Mouse (Mus musculus) small intestine, adult 2 months (tissue): Measurements from ENCODE around the gene Nr5a2. TPM values are rescaled to one million over a fixed set of nuclear protein-coding genes. Genes with fewer than 3 reads are reported as not detected.

ENCODE experiments used
- H3K27ac ChIP-seq: fragments of 200-500 bp; 2 replicates; pipeline ENCODE4 v1.5.1; 2012; ENCODE audit warnings: low read depth, low read length, control low read depth, inconsistent platforms; ENCODE audit not compliant: insufficient read depth
- H3K27me3 ChIP-seq: fragments of 200-500 bp; 2 replicates; pipeline ENCODE4 v1.6.1; 2012; ENCODE audit warnings: mild to moderate bottlenecking, moderate library complexity, low read length, inconsistent platforms; ENCODE audit not compliant: control insufficient read depth, insufficient read depth
- H3K36me3 ChIP-seq: fragments of 200-500 bp; 2 replicates; pipeline ENCODE4 v1.6.1; 2012; ENCODE audit warnings: mild to moderate bottlenecking, low read length, control low read depth, inconsistent platforms; ENCODE audit not compliant: control insufficient read depth, insufficient read depth
- H3K4me1 ChIP-seq: fragments of 200-500 bp; 2 replicates; pipeline ENCODE4 v1.6.1; 2012; ENCODE audit warnings: low read length, inconsistent platforms, mixed read lengths; ENCODE audit not compliant: control insufficient read depth, insufficient read depth, insufficient read length
- H3K4me3 ChIP-seq: fragments of 200-500 bp; 2 replicates; pipeline ENCODE4 v1.5.1; 2012; ENCODE audit warnings: low read depth, mild to moderate bottlenecking, control low read depth, inconsistent platforms, low read length, moderate library complexity
- CTCF ChIP-seq: fragments of 200-500 bp; IDR thresholded peaks from 2 replicates; pipeline ENCODE4 v1.5.1; 2012; ENCODE audit warnings: low read depth, mild to moderate bottlenecking, control low read depth, inconsistent platforms, low read length, moderate library complexity, mixed read lengths; ENCODE audit not compliant: insufficient replicate concordance, insufficient read length; ENCODE audit errors: extremely low read depth
- POLR2A ChIP-seq: fragments of 200-500 bp; IDR thresholded peaks from 2 replicates; pipeline ENCODE4 v1.6.1; 2012; ENCODE audit warnings: low read depth, mild to moderate bottlenecking, control low read depth, inconsistent platforms, low read length, moderate library complexity
- WGBS: fragments of 180-500 bp; shearing (Covaris S2); methylation state at CpG from one replicate; pipeline ENCODE4 v1.1.7; 2018; 5-methylcytosine and 5-hydroxymethylcytosine counted together
- polyA plus RNA-seq: library from polyadenylated mRNA; depleted of rRNA; stranded (reverse); fragments of >200 nt; gene quantifications from 2 replicates; pipeline ENCODE4 v1.2.3, GENCODE M21; 2012; rRNA removed

Gene Nr5a2
- 4.7 and 9.4 TPM in 2 replicates for polyA plus RNA-seq

- WGBS = 20% methylated on average over 4 of the region's 4 CpGs
- Histone ChIP-seq H3K27me3 (no peaks in the 10 kb centered on the region), H3K27ac (peak within 1 kb of the TSS; percentile 91), H3K36me3 (no peaks in the 10 kb centered on the region), H3K4me3 (peak within 1 kb of the TSS; percentile 39; the same call in 1 of the 2 replicates), H3K4me1 (peaks cover 2% of the 10 kb centered on the region)
- TF ChIP-seq CTCF (no peak), POLR2A (no peak)
These were observed at the start of gene Nr5a2 for GRCm38 (mm10) chr1:136960428-136961012. Gene Nr5a2 (minus strand): TSS chr1:136960448.

- TF ChIP-seq CTCF = no peak
- WGBS = 66% methylated on average over 6 of the region's 6 CpGs
These were observed 48.5 kb upstream of the Nr5a2 start for GRCm38 (mm10) chr1:137008726-137009239.

GRCm38 (mm10) chr1:137003816-137004215 is 43.6 kb upstream of the Nr5a2 start:
- H3K27me3 ChIP-seq = no peaks in the 10 kb centered on the region
- no peak overlapping the region for H3K27ac ChIP-seq
- no peak overlapping the region for H3K4me3 ChIP-seq
- peaks cover 3% of the 10 kb centered on the region; the same call in 1 of the 2 replicates for H3K4me1 ChIP-seq
- TF ChIP-seq POLR2A = no peak
- TF ChIP-seq CTCF = no peak
- WGBS = 96% methylated on average over 1 of the region's 1 CpGs
- no peaks in the 10 kb centered on the region for H3K36me3 ChIP-seq

More at GRCm38 (mm10) chr1:137008726-137009239, 48.5 kb upstream of the Nr5a2 start:
- H3K4me1 ChIP-seq = peaks cover 5% of the 10 kb centered on the region; the same call in 1 of the 2 replicates
- H3K4me3 ChIP-seq = no peak overlapping the region
- H3K36me3 ChIP-seq = no peaks in the 10 kb centered on the region
- H3K27me3 ChIP-seq = no peaks in the 10 kb centered on the region
- no peak overlapping the region for H3K27ac ChIP-seq

- Histone ChIP-seq H3K27me3 (no peaks in the 10 kb centered on the region), H3K27ac (no peak overlapping the region), H3K4me1 (peaks cover 3% of the 10 kb centered on the region; the same call in 1 of the 2 replicates), H3K36me3 (no peaks in the 10 kb centered on the region), H3K4me3 (no peak overlapping the region)
- TF ChIP-seq CTCF = no peak
- TF ChIP-seq POLR2A = no peak
- WGBS = 85% methylated on average over 1 of the region's 1 CpGs
These were observed 42.9 kb upstream of the Nr5a2 start for GRCm38 (mm10) chr1:137003144-137003543.

GRCm38 (mm10) chr1:136991762-136992352 is 31.6 kb upstream of the Nr5a2 start:
- Histone ChIP-seq H3K27me3 (no peaks in the 10 kb centered on the region), H3K36me3 (no peaks in the 10 kb centered on the region), H3K4me3 (no peak overlapping the region), H3K27ac (no peak overlapping the region), H3K4me1 (no peaks in the 10 kb centered on the region)
- TF ChIP-seq POLR2A = no peak
- TF ChIP-seq CTCF = no peak
- 19% methylated on average over 8 of the region's 8 CpGs for WGBS

- H3K4me1 ChIP-seq = no peaks in the 10 kb centered on the region
- no peak for TF ChIP-seq POLR2A
- no peak for TF ChIP-seq CTCF
- 77% methylated on average over 5 of the region's 5 CpGs for WGBS
- H3K36me3 ChIP-seq = no peaks in the 10 kb centered on the region
- H3K4me3 ChIP-seq = no peak overlapping the region
- H3K27me3 ChIP-seq = no peaks in the 10 kb centered on the region
- H3K27ac ChIP-seq = no peak overlapping the region
These were observed 20.1 kb upstream of the Nr5a2 start for GRCm38 (mm10) chr1:136980253-136980893.

- TF ChIP-seq POLR2A (no peak), CTCF (no peak)
- Histone ChIP-seq H3K4me3 (no peak overlapping the region), H3K27me3 (no peaks in the 10 kb centered on the region), H3K4me1 (no peaks in the 10 kb centered on the region), H3K36me3 (no peaks in the 10 kb centered on the region), H3K27ac (no peak overlapping the region)
- WGBS = 79% methylated on average over 3 of the region's 3 CpGs
These were observed 17.6 kb upstream of the Nr5a2 start for GRCm38 (mm10) chr1:136977867-136978266.
